Mouse (Mus musculus) cerebellum, adult (tissue): ENCODE measurements around the gene Gm21860.
"Not testable (repeated sequence)": the region's sequence is repeated elsewhere in the genome, so short reads cannot be mapped to it uniquely, and the experiment has no call there.

ENCODE experiments used
- ATAC-seq: cut with Nextera tagmentation; 2 replicates; pipeline ENCODE4 v1.9.2; 2017; ENCODE audit warnings: mild to moderate bottlenecking, moderate library complexity, mixed read lengths; ENCODE audit not compliant: insufficient number of reproducible peaks, low FRiP score, low TSS enrichment

Gene Gm21860

GRCm38 (mm10) chrY:90733656-90734333 lies 20.8 kb downstream of the Gm21860 start:
- ATAC-seq: not testable (repeated sequence)

- ATAC-seq: peak; percentile 73
Observed at GRCm38 (mm10) chrY:90732101-90732542, 22.5 kb downstream of the Gm21860 start.

DNA sequence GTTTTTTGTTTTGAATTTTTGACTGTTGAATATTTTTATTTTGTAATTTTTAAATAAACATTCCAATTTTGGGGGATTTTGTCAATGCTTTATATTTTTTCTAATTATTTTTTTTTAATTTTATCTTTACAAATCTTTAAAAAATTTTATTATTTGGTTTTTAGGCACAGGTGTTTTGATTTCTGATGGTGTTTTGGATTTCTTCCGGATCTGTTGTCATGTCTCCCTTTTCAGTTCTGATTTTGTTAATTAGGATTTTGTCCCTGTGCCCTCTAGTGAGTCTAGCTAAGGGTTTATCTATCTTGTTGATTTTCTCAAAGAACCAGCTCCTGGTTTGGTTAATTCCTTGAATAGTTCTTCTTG lies 23.0 kb downstream of the Gm21860 start:
- ATAC-seq: not testable (repeated sequence)

DNA sequence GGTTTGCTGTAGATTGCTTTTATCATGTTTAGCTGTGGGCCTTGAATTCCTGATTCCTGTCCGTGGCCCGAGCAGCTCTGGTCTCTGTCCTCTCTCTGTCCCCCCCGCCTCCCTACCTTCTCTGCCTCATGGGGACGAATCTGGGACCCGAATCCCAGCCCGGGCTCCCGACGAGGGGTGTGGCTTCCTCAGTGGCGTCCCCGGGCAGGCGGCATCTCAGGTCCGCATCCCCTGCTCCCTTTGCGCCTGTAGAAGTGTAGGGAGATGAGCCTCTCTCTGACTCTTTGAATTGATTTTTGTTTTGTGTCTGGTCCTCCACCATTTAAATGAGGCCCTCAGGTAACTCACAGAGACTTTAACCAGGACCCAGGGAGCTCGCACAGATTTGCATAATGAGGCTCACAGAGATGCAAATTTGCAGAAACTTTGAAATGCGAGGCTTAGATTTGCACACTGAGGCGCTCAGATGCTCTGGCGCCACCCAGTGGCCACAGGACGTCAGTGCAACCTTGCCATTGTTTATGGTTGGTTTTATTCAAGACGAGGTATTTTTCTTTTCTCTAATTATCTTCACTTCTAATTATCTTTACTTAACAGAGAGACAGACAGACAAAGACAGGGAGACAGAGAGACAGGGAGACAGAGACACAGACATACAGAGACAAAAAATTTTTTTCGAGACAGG lies 23.6 kb downstream of the Gm21860 start:
- peak; percentile 99 for ATAC-seq

DNA sequence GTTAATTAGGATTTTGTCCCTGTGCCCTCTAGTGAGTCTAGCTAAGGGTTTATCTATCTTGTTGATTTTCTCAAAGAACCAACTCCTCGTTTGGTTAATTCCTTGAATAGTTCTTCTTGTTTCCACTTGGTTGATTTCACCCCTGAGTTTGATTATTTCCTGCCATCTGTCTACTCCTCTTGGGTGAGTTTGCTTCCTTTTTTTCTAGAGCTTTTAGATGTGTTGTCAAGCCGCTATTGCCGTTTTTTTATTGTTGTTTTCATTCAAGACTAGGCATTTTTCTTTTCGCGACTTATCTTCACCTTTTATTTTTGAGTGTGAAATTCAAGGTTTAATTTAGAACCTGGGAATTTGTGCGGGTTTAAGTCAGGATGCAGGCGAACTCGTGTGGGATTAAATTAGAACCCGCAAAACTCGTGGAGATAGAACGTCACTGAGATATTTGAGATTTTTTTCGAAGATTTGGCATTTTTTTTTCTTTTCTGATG lies 24.8 kb downstream of the Gm21860 start:
- not testable (repeated sequence) for ATAC-seq

GRCm38 (mm10) chrY:90728905-90729256 lies 25.7 kb downstream of the Gm21860 start:
- peak; percentile 82 for ATAC-seq

- not testable (repeated sequence) for ATAC-seq
Observed at GRCm38 (mm10) chrY:90728251-90728904, 26.2 kb downstream of the Gm21860 start.

DNA sequence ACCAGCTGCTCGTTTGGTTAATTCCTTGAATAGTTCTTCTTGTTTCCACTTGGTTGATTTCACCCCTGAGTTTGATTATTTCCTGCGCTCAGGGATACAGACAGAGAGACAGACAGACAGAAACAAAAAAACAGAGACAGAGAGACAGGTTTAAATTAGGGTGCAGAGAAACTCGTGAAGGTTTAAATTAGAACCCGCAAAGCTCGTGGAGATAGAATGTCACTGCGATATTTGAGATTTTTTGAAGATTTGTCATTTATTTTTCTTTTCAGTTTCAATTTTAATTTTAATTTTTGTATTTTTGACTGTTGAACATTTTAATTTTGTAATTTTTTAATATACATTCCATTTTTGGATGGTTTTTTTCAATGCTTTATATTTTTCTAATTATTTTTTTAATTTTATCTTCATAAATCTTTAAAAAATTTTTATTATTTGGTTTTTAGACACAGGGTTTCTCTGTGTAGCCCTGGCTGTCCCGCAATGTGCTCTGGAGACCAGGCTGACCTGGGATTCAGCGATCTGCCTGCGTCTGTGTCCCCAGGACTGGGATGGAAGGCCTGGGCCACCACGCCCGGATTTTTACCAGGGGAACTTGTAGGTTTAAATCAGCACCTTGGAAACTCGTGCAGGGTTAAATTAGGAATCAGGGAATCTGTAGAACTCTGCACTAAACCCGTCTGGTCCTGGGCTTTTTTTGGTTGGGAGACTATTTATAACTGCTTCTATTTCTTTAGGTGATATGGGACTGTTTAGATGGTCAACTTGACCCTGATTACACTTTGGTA lies 27.3 kb downstream of the Gm21860 start:
- ATAC-seq: not testable (repeated sequence)

GRCm38 (mm10) chrY:90725701-90726451 lies 28.7 kb downstream of the Gm21860 start:
- ATAC-seq: not testable (repeated sequence)

- ATAC-seq: not testable (repeated sequence)
Observed at GRCm38 (mm10) chrY:90725166-90725565, 29.5 kb downstream of the Gm21860 start.

DNA sequence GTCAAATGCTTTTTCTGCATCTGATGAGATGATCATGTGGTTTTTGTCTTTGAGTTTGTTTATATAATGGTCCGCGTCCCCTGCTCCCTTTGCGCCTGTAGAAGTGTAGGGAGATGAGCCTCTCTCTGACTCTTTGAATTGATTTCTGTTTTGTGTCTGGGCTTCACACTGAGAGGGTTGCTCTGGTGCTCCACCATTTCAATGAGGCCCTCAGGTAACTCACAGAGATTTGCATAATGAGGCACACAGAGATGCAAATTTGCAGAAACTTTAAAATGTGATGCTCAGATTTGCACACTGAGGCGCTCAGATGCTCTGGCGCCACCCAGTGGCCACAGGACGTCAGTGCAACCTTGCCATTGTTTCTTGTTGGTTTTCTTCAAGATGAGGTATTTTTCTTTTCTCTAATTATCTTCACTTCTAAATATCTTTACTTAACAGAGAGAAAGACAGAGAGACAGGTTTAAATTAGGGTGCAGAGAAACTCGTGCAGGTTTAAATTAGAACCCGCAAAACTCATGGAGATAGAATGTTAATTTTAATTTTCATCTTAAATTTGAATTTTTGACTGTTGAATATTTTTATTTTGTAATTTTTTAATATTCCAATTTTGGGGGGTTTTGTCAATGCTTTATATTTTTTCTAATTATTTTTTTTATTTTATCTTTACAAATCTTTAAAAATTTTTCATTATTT lies 30.5 kb downstream of the Gm21860 start:
- ATAC-seq: not testable (repeated sequence)

DNA sequence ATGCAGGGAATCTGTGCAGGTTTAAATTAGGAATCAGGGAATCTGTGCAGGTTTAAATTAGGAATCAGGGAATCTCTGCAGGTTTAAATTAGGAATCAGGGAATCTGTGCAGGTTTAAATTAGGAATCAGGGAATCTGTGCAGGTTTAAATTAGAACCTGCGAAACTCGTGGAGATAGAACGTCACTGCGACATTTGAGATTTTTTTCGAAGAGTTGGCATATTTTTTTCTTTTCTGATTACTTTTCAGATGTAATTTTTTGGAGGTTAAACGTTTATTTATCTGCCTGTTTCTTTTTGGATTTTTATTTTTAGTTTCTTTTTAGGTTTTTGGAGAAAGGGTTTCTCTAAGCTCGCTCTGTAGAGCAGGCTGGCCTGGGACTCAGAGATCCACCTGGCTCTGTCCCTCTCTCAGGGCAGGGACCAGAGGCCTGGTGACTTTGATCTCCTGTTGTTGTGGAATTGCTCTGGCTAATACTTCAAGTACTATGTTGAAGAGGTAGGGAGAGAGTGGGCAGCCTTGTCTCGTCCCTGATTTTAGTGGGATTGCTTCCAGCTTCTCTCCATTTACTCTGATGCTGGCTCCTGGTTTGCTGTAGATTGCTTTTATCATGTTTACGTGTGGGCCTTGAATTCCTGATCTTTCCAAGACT lies 31.2 kb downstream of the Gm21860 start:
- not testable (repeated sequence) for ATAC-seq

GRCm38 (mm10) chrY:90720505-90720904 lies 34.1 kb downstream of the Gm21860 start:
- not testable (repeated sequence) for ATAC-seq

DNA sequence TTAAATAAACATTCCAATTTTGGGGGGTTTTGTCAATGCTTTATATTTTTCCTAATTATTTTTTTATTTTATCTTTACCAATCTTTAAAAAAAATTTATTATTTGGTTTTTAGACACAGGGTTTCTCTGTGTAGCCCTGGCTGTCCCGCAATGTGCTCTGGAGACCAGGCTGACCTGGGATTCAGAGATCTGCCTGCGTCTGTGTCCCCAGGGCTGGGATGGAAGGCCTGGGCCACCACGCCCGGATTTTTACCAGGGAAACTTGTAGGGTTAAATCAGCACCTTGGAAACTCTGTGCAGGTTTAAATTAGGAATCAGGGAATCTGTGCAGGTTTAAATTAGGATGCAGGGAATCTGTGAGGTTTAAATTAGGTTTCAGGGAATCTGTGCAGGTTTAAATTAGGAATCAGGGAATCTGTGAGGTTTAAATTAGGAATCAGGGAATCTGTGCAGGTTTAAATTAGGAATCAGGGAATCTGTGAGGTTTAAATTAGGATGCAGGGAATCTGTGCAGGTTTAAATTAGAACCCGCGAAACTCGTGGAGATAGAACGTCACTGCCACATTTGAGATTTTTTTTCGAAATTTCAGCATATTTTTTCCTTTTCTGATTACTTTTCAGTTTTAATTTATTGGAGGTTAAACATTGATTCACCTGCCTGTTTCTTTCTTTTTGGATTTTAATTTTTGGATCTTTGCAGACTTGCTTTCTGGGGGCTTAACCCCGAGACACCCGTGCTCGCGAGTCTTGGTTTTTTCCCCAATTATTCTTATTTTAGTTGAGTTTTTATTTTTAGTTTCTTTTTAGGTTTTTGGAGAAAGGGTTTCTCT lies 35.0 kb downstream of the Gm21860 start:
- ATAC-seq: not testable (repeated sequence)

GRCm38 (mm10) chrY:90718583-90719402 lies 35.8 kb downstream of the Gm21860 start:
- peak; percentile 99 for ATAC-seq

DNA sequence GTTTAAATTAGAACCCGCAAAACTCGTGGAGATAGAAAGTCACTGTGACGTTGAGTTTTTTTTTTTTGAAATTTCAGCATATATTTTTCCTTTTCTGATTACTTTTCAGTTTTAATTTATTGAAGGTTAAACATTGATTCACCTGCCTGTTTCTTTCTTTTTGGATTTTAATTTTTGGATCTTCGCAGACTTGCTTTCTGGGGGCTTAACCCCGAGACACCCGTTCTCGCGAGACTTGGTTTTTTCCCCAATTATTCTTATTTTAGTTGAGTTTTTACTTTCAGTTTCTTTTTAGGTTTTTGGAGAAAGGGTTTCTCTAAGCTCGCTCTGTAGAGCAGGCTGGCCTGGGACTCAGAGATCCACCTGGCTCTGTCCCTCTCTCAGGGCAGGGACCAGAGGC lies 36.6 kb downstream of the Gm21860 start:
- ATAC-seq: not testable (repeated sequence)

- not testable (repeated sequence) for ATAC-seq
Observed at GRCm38 (mm10) chrY:90717496-90717895, 37.1 kb downstream of the Gm21860 start.
